Mouse (Mus musculus): ENCODE results near the gene Suclg2.

GRCm38 (mm10) chr6:95742378-95742777 is 23.8 kb upstream of the Suclg2 start:
- TF ChIP-seq CTCF (IDR thresholded peaks at IDR 0.05; ENCODE audit: low read depth) (no peak), EP300 (IDR thresholded peaks at IDR 0.05; ENCODE audit: low read depth) (no peak)

All from heart, postnatal 0 days (tissue).